Mouse (Mus musculus) spleen, postnatal 4 days (tissue): ENCODE measurements around the gene Parp16.
"Not testable (repeated sequence)": the region's sequence is repeated elsewhere in the genome, so short reads cannot be mapped to it uniquely, and the experiment has no call there.

Source experiments
- DNase-seq, 2 experiments: peaks; one replicate each; pipeline ENCODE4 v3.0.0; 2022; ENCODE audit warnings: low spot score in 2 of 2

Gene Parp16

GRCm38 (mm10) chr9:65178336-65179213 is 16.6 kb upstream of the Parp16 start:
- DNase-seq, result no peak

- DNase-seq, result no peak
These were observed 15.1 kb upstream of the Parp16 start for GRCm38 (mm10) chr9:65179817-65180624.

- peak; percentile 70 to 87 for DNase-seq
These were observed 6.6 kb upstream of the Parp16 start for GRCm38 (mm10) chr9:65188599-65188998.

GRCm38 (mm10) chr9:65190306-65190705 is 4.8 kb upstream of the Parp16 start:
- no peak for DNase-seq

- no peak for DNase-seq
These were observed 3.8 kb upstream of the Parp16 start for GRCm38 (mm10) chr9:65191389-65191754.

GRCm38 (mm10) chr9:65191755-65192469 is 3.2 kb upstream of the Parp16 start:
- no peak for DNase-seq

GRCm38 (mm10) chr9:65193214-65193613 is 1.9 kb upstream of the Parp16 start:
- DNase-seq, result no peak

GRCm38 (mm10) chr9:65195621-65195981 is 448 bp downstream of the Parp16 start:
- no peak for DNase-seq

GRCm38 (mm10) chr9:65195982-65196737 is 1.0 kb downstream of the Parp16 start:
- DNase-seq, result no peak

GRCm38 (mm10) chr9:65196738-65197569 is 1.8 kb downstream of the Parp16 start:
- DNase-seq, result peak; percentile 97 to 100

- peak in 1 of 2 experiments; percentile 59 for DNase-seq
These were observed 2.7 kb downstream of the Parp16 start for GRCm38 (mm10) chr9:65197826-65198225.

- no peak for DNase-seq
These were observed 4.6 kb downstream of the Parp16 start for GRCm38 (mm10) chr9:65199723-65200122.

- DNase-seq, result no peak
These were observed 5.5 kb downstream of the Parp16 start for GRCm38 (mm10) chr9:65200606-65201005.

GRCm38 (mm10) chr9:65201021-65201380 is 5.8 kb downstream of the Parp16 start:
- DNase-seq, result no peak

- peak; percentile 84 to 89 for DNase-seq
These were observed 6.4 kb downstream of the Parp16 start for GRCm38 (mm10) chr9:65201381-65202164.

GRCm38 (mm10) chr9:65202165-65202754 is 7.1 kb downstream of the Parp16 start:
- no peak for DNase-seq

- no peak for DNase-seq
These were observed 10.1 kb downstream of the Parp16 start for GRCm38 (mm10) chr9:65205049-65205815.

- not testable (repeated sequence) for DNase-seq
These were observed 12.1 kb downstream of the Parp16 start for GRCm38 (mm10) chr9:65207041-65207815.
